Mouse (Mus musculus) skeletal muscle tissue, adult 2 months (tissue): Measurements from ENCODE around the gene Mafb.

Experiments
- DNase-seq: peaks from one replicate; pipeline ENCODE4 v3.0.0-alpha.2; 2012; ENCODE audit warnings: low read depth, low spot score

Gene Mafb

DNA sequence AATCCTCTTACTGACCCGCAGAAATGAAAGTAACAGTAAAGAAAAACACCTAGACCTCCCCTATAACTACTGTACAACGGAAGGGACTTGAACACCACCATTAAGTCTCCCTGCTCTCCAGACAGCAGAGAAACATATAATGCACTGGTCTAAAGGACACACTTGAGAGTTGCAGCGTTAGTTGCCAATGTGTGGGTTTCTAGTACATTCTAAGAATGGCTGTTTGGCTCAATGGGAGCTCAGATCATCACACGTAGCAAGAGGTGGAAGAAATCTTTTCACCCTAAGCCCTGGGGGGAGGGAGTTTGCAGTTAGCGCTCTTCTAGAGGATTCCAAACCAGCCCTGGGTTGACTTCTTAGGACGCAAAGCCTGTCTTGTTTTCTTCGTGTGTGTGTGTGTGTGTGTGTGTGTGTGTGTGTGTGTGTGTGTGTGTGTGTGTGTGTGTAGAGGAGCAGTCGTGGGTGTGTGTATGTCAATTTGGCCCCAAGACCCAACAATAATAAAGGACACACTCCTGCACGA lies 2.7 kb downstream of the Mafb start:
- no peak for DNase-seq

DNA sequence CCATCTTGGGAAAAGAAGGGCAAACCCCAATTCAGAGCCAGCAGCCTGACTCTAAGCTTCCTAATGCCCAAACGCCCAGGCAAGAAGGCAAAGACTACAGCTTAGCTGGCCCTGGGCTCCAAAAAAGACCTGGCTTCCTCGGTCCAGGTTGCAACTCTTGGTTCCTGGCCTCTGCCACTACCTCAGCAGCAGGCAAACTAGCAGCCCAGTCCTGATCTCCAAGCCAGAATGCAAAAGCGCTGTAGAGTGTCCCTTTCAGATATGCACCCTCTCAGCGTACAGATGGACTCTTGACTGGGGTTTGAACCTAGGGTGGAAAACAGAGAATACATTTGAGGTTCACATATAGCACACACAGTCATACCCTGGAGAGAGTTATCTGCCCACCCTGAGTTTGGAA lies 3.7 kb downstream of the Mafb start:
- no peak for DNase-seq

DNA sequence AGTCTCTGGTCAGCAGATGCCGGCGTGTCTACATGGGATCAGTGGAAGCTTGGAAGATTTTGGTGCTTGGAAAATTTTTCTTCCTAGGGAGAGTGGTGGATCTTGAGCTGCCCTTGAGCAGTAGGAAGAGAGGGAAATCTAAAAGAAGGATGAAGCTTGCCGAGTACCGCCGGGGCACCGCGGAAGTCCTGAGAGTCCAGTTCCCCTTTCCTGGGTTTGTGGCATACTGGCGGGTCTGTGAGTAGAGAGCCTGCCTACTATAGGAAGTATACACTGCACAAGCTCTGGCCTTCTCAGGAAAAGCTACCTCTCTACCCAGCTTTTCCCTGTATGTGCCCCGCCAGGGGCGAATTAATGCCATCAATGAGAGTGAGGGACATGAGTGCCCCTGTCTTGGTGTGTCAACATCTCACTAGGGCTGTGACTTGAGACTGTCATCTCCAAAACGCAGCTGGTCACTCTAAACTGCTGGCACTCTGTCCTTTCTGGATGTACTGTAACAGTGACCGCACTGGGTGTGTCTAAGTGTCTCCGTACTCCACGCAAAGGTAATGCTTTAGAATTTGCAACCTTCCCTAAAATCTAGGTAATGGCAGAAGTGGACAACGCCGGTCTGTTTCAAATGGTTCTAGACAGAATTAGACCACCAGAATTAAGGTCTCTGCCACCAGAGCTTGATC lies 5.3 kb downstream of the Mafb start:
- no peak for DNase-seq

DNA sequence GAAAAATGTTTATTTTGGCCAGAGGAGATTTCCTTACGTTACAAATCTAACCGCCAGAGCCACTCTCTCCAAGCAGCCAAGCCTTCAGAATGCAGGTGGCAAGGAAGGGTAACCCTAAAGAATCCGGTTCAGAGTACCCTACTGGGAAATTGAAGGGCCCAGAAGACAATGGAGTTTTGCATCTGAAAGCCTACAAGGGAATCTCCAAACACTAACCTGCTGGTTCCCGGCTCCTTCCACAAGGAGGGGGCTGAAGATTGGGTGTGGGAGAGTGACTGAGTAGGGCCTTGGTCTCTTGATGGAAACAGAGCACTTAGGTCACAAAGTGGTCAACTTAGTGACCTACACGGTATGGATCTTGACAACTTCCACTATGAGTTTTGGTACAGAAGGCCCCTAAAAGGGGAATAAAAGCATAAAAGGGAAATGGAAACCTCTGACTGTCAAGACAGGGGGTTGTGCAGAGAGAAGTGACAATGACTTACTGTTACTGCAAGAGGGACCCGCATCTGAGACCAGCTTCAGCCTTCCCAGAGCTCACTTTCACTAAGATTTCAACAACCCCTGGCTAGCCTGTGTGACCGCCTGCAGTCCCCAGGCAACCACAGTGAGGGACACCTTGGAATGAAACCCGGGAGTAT lies 6.5 kb downstream of the Mafb start:
- no peak for DNase-seq

DNA sequence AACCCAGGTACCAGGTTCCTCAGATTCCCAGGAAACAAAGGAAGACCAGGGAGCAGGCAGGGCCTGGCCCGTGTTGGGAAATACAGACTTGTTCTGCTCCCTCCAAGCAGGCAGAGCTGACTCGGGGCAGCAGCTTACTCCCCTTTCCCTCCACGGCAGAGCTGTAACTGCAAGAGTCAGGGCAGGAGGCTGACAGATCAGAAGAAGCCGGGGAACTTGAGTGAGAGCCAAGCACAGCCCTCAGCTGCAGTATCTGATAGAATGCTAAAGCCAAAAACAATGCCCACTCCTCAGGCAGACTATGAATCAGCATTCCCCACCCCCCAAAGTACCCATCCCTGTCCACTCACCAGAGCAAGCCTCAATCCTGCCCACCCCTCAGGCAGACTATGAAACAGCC lies 8.0 kb downstream of the Mafb start:
- no peak for DNase-seq

DNA sequence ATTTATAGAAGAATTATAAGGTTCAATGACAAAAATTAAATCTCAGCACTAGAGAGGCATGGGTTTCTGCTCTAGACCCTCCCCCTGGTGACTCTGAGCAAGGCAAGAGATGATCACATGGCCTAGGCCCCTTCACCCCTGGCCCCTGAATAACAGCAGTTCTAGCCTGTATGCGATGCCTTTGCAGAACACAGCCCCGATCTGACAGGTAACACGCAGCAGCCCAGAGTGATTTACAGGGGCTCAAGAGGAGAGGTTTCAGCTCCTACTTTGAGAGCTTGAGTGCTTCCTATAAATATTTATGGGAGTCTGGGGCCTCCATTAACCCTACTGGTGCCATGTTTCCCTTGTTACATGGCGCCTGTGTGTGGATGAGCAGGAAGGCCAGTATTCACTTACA lies 9.4 kb downstream of the Mafb start:
- no peak for DNase-seq

DNA sequence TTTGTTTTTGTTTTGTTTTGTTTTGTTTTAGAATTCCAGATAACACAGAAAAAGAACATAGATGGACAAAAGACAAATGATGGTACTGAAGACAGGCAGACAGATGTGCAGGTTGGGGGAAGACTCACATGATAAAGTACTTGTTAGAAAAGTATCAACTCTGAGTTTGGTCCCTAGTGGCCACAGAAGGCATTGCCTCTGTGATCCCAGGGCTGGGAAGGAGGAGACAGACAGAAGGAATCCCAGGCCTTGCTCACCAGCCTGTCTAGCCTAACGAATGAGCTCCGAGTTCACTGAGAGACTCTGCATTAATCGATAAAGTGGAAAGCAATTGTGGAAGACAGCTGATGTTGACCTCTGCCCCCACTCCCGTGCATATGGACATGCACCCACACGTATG lies 10.7 kb downstream of the Mafb start:
- no peak for DNase-seq

DNA sequence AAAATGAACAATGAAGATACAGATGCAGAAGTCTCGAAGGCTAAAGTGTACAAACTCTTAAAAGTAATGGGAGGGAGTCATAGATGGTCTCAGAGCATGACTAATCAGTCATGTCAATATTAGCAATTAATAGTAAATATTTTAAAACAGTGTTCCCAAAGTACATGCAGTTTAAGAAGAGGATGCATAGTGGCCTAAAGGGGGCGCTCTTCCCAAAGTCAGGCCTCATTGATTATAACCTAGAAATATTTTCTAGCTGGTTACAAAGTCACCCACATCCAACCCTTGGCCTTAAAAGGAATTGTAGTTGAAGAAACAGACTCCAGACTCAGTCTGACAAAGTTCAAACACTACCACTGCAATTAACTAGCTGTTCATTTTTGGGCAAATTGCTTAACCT lies 12.5 kb downstream of the Mafb start:
- no peak for DNase-seq

DNA sequence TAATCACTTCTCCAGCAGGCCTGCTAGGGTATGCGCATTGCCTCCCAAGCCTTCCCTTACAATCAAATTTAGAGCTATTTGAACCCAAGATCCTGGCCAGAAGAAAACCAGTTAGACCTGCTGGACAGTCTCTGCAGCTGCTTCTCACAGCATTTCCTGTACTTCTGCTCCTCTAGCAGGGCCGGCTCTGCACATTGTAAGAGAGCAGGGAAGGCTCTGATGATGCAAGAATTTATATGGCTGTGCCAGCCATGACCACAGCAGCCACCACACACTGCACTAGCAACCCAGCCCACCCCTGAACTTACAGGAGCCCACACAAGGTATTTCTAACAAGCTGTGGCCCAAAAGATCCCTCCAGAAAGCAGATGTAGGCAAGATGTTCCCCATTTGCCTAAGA lies 13.3 kb downstream of the Mafb start:
- DNase-seq: no peak

DNA sequence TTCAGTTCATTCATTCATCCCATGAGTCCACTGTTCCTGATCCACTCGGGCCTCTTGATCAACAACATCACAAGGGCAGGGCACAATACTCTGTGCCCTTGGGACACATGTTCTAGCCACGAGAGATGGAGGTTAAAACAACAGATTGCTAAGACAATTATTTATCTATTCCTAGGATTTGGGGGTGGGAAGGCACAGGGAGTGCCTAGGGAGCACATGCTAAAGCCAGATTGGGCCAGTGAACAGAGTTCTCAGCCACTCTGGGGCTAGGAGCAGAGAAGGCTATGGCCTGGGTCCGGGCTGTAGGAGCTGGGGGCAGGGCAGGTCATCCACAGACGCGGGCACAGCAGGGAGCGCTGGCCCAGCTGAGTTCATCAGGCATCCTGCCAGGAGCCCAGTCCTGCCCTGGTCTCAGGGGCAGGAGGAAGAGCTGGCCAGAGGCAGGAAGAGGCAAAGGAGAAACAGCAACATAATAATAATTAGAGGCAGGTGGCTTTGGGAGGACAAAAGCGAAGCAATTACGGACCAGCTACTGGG lies 15.8 kb downstream of the Mafb start:
- no peak for DNase-seq

DNA sequence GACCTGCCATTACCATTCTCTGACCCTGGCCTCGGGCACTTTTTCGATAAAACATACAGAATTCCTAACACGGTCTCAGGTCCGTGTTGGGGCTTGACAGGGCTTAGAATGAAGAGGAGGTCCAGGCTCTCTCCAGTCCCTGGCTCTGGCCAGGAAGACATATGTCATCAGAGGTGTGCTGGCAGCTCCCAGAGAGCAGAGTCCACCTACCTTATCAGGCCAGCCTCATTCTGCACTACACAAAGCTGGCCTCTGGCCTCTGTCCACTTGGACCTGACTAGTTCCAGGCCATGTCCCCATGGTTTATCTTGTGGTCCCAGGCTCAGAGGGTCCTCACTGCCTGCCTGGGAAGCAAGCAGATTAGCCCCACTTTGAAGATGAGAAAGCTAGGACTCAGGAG lies 17.3 kb downstream of the Mafb start:
- DNase-seq: no peak

DNA sequence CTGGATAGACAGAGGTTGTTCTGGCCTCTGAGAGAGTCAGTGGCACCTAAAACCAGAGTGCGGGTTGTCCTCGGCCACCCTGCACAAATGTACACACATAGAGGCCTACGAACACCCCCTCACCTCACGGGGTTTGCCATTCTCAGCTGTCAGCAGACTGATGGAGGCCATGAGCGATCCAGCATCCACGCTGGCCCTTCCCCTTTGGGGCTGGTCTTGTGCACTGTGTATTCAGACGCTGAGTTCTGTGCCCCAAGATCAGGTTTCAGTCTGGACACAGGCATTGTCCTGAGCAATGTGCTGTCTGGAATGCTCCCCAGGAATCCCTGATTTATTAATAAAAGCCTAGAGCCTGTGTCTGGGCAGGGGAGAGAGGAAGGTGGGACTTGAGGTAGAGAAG lies 18.1 kb downstream of the Mafb start:
- no peak for DNase-seq

DNA sequence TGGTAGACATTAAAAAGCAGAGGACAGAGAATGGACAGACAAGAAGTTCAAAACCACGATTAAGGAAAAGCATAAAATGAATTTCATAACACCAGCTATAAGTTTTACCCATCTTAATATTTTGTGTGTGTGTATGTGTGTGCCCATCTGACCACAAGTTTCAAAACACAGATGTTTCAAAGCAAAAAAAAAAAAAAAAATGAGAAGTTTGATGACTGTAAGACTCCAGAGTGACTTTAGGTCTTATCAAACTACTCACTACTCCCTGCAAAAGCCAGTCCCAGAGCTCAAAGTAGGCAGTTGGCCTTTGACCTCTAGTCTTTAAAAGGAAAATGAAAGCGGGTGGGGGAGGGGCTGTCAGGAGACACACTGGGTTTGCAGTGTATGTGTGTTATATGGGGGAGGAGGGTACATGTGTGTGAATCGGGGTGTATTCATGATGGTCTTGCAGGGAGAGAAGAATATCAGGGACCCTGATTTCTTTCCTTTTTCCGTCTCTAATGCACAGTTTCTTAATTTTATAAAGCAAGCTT lies 18.7 kb downstream of the Mafb start:
- DNase-seq: no peak

DNA sequence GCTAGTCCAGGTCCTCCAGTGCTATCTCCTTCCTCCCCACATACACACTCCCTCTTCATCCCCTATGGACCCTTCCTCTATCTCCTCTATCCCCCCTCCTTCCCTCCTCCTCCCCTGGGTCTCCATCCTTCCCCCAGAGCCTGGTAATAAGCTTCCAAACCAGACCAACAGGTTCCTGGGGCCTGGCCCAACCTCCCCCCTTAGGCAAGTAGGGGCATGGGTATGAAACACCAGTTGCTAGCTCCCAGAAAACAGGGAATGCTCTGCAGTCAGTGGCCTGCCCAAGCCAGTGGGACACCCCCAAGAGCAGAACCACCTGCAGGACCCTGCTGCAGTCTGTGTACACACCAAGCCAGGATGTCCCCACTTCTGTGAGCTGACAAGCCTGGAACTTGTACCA lies 21.2 kb downstream of the Mafb start:
- DNase-seq: no peak

DNA sequence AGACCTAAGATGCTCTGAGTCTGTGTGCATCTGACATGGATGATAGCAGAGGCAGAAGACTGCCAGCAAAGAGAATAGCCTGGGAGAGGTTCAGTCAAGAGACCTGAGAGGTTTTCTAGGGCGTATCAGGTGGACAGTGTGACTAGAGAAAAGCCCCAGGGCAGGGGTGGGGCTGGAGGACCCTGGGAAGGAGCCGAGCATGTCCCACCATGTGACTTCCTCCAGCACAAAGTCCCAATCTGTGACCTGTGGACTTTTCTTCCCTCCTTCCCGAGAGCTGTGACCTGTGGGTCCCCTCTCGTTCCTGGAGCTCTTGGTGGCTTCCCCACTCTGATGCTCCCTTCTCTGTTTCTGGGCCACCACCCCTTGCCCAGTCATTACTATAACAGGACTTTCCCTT lies 26.7 kb downstream of the Mafb start:
- no peak for DNase-seq

DNA sequence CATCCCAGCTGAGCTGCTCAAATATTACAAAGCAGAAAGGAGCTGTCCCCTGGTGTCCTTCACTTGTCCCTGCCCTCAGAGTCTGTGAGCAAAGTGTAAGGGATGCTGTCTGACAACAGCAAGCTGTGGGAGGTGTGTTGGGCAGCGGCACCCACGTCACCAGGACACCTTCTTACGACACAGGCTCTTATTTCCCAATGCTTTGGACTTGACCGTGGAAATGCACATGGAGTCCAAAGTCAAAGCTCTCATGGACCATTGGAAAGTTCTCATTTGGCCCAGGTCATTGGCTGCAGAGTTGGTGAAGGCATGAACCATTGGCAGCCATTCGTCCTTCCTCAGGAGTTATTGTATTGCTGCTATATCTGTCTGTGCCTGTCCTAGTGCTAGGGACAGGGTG lies 27.3 kb downstream of the Mafb start:
- no peak for DNase-seq

DNA sequence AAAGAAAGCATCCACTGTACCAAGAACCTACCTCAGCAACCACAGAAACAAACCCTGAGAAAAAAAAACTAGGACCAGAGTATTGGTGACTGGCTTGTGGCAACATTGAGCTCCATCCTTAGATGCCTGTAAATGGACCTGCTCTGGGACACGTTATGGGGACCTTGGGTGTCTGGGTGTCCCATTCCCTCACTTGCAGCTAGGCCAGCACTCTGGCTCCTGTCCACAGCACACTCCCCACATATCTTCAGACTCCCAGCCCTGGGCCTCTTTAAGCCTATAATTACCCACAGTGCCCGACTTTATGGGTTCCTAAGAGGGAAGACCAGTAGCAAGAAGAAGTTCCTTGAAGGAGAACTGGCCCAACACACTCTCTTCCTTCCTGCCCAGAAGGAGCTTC lies 30.8 kb downstream of the Mafb start:
- peak; percentile 55 for DNase-seq

DNA sequence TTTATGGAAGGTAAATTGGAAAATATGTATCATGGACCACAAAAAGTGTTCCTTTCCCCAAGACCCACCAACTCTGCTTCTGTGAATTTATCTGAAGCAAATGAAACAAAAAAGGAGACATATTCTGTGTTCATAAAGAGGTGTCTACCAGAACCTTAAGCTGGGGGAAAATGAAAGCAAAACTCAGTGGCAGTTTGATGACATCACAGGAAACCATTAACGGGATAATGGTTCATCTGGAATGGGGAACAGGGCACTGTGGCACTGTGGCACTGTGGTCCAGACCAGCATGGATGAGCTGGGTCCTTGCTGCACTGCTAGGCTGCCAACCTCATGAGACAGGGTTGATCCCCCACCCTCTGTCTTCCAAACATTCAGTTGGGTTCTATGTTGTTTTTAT lies 31.8 kb downstream of the Mafb start:
- no peak for DNase-seq

DNA sequence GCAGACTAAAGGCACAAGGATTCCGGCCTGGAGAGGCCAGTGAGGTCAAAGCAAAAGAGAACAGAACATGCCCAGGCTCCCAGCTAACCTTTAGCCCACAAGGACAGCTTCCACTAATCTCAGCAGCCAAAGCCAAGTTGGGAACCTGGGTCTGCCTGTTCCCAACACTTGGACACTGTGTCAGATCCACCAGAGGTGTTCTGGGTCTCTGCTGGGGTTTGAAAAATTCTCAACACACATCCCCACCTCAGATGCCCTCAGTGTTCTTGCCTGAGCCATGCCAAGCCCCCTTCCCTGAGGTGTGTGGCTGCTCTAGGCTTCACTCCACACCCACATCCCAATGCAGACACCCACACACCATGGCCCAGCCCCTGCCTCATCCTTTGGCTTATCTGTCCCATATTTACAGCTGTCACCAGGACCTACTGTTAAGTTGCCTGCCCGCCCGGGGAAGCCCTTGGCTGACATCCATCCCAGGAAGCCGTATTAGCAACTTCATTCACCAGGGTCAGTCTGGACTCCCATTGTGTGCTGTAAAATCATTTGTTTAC lies 32.7 kb downstream of the Mafb start, which contains the start of gene Gm826:
Gm826 (minus strand) TSS at position 52 of the 551 bp plus-strand sequence.
- DNase-seq: peak; percentile 53

DNA sequence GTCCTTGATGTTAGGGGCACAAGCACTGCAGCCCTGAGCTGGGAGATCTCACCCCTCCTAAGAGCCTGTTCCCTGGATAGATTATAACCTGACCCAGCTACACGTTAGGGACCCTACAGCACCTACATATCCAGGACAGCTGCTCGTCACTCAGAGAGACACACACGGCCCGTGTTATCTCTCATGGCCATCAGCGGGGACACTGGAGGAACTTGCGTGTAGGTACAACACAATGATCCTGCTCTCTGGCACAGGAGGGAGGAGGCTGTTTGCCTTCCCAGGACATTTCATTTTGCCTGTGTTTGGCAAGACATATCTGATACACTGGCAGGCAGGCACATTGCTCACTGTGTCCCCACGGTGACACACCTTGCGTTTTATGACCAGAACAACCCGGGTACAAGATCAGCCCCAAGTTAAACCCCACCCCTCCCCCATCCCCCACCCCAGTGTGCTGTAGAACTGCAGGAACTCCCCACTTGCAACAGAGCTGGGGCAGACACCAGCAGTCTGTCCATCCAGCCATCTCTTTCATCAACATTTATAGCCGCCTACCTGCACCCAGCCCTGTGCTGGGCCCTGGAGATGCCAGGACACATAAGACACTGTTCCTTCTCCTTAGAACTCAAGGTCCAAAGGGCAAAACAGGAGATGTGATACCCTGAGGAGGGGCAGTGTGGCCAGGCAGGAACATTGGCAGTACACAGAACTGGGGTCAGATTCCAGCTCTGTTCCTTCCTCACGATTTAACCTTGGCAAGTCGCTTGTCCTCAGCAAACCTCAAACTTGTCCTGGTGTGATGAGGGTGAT lies 34.1 kb downstream of the Mafb start:
- peak; percentile 74 for DNase-seq

DNA sequence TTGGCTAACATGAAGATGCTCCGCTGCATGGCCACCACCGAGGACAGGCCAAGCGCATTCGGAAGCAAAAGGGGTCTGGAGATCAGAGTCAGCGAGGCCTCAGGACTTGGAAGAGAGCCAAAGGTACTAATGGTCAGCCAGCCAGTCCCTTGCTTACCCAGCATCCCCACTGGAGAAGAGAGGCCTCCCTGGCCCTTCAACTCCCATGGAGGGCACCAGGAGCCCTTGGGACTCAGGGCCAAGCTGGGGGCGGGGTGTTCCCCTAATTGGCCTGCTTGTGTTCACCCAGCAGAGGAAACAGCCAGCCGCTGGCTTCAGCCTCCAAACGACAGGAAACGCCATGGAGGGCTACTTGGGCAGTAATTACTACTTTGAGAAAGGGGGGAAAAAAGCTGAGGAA lies 38.0 kb downstream of the Mafb start:
- peak; percentile 9 for DNase-seq

DNA sequence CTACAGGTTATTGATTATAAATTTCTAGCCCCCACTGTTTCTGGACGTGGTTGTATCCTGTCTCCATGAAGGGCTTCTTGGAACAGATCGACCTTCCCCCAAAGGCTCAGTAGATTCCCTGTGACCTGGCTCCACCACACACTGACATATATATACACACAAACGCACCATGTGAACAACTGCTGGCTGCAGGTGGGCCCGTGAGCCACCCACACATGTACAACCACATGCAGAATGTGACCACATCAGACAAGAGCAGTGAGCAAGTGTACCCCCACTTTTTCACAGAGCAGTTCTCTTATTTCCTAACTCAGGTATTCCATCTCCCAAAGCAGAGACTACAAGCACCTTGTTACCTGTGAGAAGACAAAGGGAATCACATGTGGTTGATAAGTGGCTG lies 39.1 kb downstream of the Mafb start:
- DNase-seq: no peak
